Mouse (Mus musculus) cortical plate, adult 2 months (tissue): Measurements from ENCODE around the gene Gm42791.

Experiments used
- CTCF ChIP-seq: fragments of 200-500 bp; IDR thresholded peaks from 2 replicates; pipeline ENCODE4 v1.5.1; 2011; ENCODE audit warnings: mild to moderate bottlenecking, control low read depth, low read length; ENCODE audit not compliant: insufficient read depth; ENCODE audit errors: extremely low read depth
- POLR2A ChIP-seq: fragments of 200-500 bp; IDR thresholded peaks from 2 replicates; pipeline ENCODE4 v1.6.1; 2011; ENCODE audit warnings: mild to moderate bottlenecking, low read length, control low read depth; ENCODE audit not compliant: insufficient read depth; ENCODE audit errors: extremely low read depth

DNA sequence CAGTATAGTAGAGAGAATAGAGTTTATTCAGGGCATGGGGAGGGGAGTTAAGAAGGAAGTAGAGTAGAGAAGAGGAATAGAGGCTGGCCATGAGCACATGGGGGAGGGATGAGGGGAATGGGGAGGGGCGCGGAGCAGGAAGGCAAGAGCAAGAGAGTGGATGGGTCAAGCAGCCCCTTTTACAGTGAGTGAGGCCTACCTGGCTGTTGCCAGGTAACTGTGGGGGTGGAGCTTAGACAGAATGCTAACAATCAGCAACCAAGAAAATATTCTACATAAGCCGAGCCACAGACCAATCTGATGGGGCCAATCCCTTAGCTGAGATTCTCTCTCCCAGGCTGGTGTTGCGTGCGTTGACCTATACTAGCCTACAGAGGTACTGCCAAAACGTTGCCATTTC is 39.4 kb downstream of the Gm42791 start:
- TF ChIP-seq CTCF = no peak
- TF ChIP-seq POLR2A = no peak
